Mouse (Mus musculus) hindbrain, embryonic 14.5 days (tissue): ENCODE measurements around the gene Rsph6a. TPM values are rescaled to one million over a fixed set of nuclear protein-coding genes. Genes with fewer than 3 reads are reported as not detected.
A peak's percentile ranks its signal among the peaks of the same experiment; 100 is the strongest.

Source experiments
- ATAC-seq: fragments of 200-750 bp; cut with Nextera tagmentation; 2 replicates; pipeline ENCODE4 v1.8.0; 2017; ENCODE audit warnings: moderate number of reproducible peaks, mild to moderate bottlenecking, moderate TSS enrichment, moderate library complexity; ENCODE audit not compliant: low FRiP score
- DNase-seq: peaks from one replicate; pipeline ENCODE4 v3.0.0-alpha.2; 2015; ENCODE audit warnings: low spot score
- H3K27ac ChIP-seq: fragments of 300-500 bp; sonication (generic); 2 replicates; pipeline ENCODE4 v1.5.1; 2014; ENCODE audit warnings: mild to moderate bottlenecking, moderate library complexity
- H3K27me3 ChIP-seq: fragments of 300-500 bp; sonication (generic); 2 replicates; pipeline ENCODE4 v1.6.1; 2014; ENCODE audit warnings: mild to moderate bottlenecking, low read length, mixed read lengths; ENCODE audit not compliant: control insufficient read depth, insufficient read depth
- H3K36me3 ChIP-seq: fragments of 300-500 bp; sonication (generic); replicated peaks from 2 replicates; pipeline ENCODE4 v1.6.1; 2014; ENCODE audit not compliant: control insufficient read depth, insufficient read depth
- H3K4me1 ChIP-seq: fragments of 300-500 bp; sonication (generic); replicated peaks from 2 replicates; pipeline ENCODE4 v1.6.1; 2014; ENCODE audit warnings: antibody characterized with exemption, low read length, mixed read lengths; ENCODE audit not compliant: control insufficient read depth, insufficient read depth
- H3K4me2 ChIP-seq: fragments of 300-500 bp; sonication (generic); replicated peaks from 2 replicates; pipeline ENCODE4 v1.6.1; 2014; ENCODE audit warnings: mild to moderate bottlenecking, moderate library complexity
- H3K4me3 ChIP-seq: fragments of 300-500 bp; sonication (generic); replicated peaks from 2 replicates; pipeline ENCODE4 v1.5.1; 2014; ENCODE audit warnings: mild to moderate bottlenecking, low read length
- H3K9ac ChIP-seq: fragments of 300-500 bp; sonication (generic); 2 replicates; pipeline ENCODE4 v1.6.1; 2014
- H3K9me3 ChIP-seq: fragments of 300-500 bp; sonication (generic); 2 replicates; pipeline ENCODE4 v1.6.1; 2016; ENCODE audit warnings: low read length; ENCODE audit not compliant: control insufficient read depth
- WGBS: fragments of 180-500 bp; shearing (Covaris S2); extraction: QIAGEN DNeasy Blood & Tissue Kit; methylation state at CpG from one replicate; pipeline ENCODE4 v1.1.7; 2014; 5-methylcytosine and 5-hydroxymethylcytosine counted together
- polyA plus RNA-seq: library from polyadenylated mRNA; unstranded; fragments of >200 nt; fragmentation: Nextera tagmentation; extraction: Ambion mirVana; gene quantifications from 2 replicates; pipeline ENCODE4 v1.2.1, GENCODE M21; 2014

The Rsph6a gene
- polyA plus RNA-seq = 0.27 and 0.43 TPM in 2 replicates

DNA sequence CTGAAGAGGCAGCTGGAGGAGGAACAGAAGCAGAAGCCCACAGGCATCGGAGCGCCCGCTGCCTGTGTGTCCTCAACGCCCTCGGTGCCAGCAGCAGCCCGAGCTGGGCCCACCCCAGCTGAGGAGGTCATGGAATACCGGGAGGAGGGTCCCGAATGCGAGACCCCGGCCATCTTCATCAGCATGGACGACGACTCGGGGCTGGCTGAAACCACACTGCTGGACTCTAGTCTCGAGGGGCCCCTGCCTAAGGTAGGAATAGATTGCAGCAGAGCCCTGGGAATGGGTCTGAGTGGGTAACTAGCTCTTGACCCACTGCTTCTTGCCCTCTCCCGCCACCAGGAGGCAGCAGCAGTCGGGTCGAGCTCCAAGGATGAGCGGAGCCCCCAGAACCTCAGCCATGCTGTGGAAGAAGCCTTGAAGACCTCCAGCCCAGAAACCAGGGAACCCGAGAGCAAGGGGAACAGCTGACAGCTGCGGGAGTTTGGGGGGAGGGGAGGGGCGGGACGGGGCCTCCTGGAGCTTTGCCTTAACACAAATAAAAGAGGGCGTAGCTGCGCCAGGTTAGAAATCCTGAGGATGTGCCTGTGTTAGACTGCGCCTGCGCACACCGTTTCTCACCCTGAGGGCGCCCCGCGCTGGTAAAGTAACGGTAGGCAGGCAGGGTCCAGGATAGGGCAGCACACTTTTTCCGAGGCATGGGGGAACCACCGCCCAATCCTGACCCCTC lies at the start of gene Rsph6a:
TSS of gene Rsph6a (plus strand) at position 644 of the 730 bp plus-strand sequence.
- Histone ChIP-seq H3K27me3 (no peaks in the 10 kb centered on the region), H3K9me3 (no peaks in the 10 kb centered on the region), H3K4me3 (0 out of 2 replicates have a peak within 1 kb of the TSS, but pooled peaks have one; percentile 2), H3K4me2 (peak within 1 kb of the TSS; percentile 41), H3K36me3 (peaks cover 35% of the 10 kb centered on the region), H3K4me1 (no peaks in the 10 kb centered on the region), H3K9ac (peak within 1 kb of the TSS; percentile 45; the same call in 1 of the 2 replicates), H3K27ac (no peak within 1 kb of the TSS)
- ATAC-seq (peak; percentile 72), DNase-seq (peak; percentile 73)
- 29% methylated on average over 33 of the region's 33 CpGs for WGBS

GRCm38 (mm10) chr7:19005417-19006121 lies 48.9 kb upstream of the Rsph6a start:
- H3K9ac ChIP-seq = 0 out of 2 replicates have a peak overlapping the region, but pooled peaks have one; percentile 87

DNA sequence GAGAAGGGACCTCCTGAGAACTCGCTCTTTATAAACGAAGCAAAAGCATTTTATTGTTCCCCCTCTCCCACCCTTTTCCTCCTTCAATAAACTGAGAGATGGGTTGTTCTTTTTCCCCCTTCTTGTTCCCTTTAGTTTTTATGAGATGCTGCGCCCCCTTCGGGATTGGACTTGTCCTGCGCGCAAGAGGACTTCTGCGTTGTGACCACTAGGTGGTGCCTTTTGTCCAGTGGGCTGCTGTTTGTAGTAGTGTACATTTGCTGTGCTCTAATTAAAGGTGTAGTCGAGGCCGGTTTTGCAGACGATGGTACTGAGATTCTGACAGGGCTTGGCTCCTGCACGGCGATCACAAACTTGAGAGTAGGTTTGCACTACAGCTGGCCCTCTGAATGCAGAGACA lies 48.0 kb upstream of the Rsph6a start:
- Histone ChIP-seq H3K9me3 (no peaks in the 10 kb centered on the region), H3K27ac (no peak overlapping the region), H3K36me3 (peaks cover 33% of the 10 kb centered on the region), H3K4me3 (no peak overlapping the region), H3K4me1 (peaks cover 23% of the 10 kb centered on the region), H3K4me2 (peak overlapping the region; percentile 92; the same call in 1 of the 2 replicates), H3K27me3 (no peaks in the 10 kb centered on the region), H3K9ac (no peak overlapping the region)
- no peak for ATAC-seq
- peak; percentile 87 for DNase-seq
- 8% methylated on average over 12 of the region's 12 CpGs for WGBS

More at GRCm38 (mm10) chr7:19005417-19006121, 48.9 kb upstream of the Rsph6a start:
- DNase-seq (no peak), ATAC-seq (no peak)
- Histone ChIP-seq H3K9me3 (no peaks in the 10 kb centered on the region), H3K4me1 (peaks cover 23% of the 10 kb centered on the region), H3K36me3 (peaks cover 39% of the 10 kb centered on the region), H3K27ac (no peak overlapping the region), H3K27me3 (no peaks in the 10 kb centered on the region), H3K4me2 (peak overlapping the region; percentile 92), H3K4me3 (peak overlapping the region; percentile 77)
- WGBS = 80% methylated on average over 34 of the region's 34 CpGs

DNA sequence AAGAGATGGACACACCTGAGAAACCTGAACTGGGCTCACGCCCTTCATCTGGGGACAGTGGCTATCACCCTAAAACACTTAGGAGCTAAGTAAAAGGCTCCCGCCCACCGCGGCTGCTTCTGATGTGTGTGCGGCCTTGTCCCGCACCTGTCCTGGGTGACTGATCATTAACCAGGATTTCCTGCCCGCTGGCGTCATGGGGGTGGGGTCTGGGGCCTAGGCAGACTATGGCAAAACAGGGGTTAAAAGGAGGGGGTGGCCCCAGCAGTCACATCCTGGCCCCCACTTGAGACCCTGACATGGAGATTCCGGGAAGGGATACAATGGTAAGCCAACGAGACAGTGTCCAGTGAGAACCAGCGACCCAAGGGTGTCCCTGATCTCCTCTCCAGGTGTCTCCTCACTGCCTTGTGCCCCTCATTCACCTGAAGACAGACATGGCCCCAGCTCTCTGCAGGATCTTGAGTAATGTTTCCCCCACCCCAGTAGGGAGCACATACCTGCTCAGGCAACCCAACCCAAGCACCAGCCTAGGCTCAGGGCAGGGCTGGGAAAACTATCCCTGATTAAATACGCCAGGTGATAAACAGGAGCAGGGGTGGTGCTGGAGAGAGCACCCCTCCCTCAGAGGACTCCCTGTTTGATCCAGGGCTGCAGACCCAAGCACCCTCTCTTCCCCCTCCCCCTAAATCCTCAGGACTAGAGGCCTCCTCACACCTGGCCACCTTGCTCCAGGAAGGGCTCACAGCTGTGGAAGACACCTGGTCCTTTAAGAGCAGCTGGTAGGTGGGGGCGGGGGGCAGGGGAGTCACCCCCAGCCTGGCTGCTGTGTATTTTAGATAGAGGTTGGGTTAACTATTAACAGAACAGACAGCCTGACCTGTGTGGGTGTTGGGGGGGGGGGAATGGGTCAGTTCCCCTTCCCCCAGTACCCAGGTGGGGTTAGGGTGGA lies 47.2 kb upstream of the Rsph6a start:
- no peak for ATAC-seq

DNA sequence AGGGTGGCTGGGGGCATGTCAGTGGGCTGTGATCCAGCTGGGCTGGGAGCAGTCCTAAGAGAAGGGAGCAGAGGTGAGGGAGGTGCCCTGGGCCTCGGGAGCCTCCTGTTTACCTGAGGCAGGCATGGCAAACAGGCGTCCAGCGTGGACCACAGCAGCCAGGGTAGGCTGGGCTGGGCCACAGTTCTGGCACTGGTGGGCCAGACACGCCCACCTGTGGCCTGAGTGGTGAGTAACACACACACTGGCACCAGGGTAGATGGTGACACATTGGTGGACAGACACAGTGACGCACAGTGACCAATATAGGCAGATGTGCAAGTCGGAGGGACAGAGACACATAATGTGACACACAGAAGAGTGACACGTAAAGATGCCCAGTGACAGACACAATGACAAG lies 43.9 kb upstream of the Rsph6a start:
- H3K27ac ChIP-seq = no peak overlapping the region
- DNase-seq = no peak
- no peak overlapping the region for H3K4me3 ChIP-seq
- peaks cover 28% of the 10 kb centered on the region for H3K36me3 ChIP-seq
- no peak overlapping the region for H3K4me2 ChIP-seq
- ATAC-seq = no peak
- 81% methylated on average over 7 of the region's 7 CpGs for WGBS
- peaks cover 19% of the 10 kb centered on the region for H3K4me1 ChIP-seq
- H3K9ac ChIP-seq = no peak overlapping the region
- no peaks in the 10 kb centered on the region for H3K27me3 ChIP-seq
- H3K9me3 ChIP-seq = no peaks in the 10 kb centered on the region

More for the DNA sequence above, 47.2 kb upstream of the Rsph6a start:
- H3K4me3 ChIP-seq = no peak overlapping the region
- 0 out of 2 replicates have a peak overlapping the region, but pooled peaks have one; percentile 22 for H3K9ac ChIP-seq
- peaks cover 28% of the 10 kb centered on the region for H3K4me1 ChIP-seq
- H3K27ac ChIP-seq = no peak overlapping the region
- H3K36me3 ChIP-seq = peaks cover 33% of the 10 kb centered on the region
- H3K27me3 ChIP-seq = no peaks in the 10 kb centered on the region
- no peak overlapping the region for H3K4me2 ChIP-seq
- 74% methylated on average over 13 of the region's 13 CpGs for WGBS
- no peaks in the 10 kb centered on the region for H3K9me3 ChIP-seq
- no peak for DNase-seq

GRCm38 (mm10) chr7:19012025-19012621 lies 42.4 kb upstream of the Rsph6a start:
- WGBS = 3% methylated on average over 28 of the region's 31 CpGs

GRCm38 (mm10) chr7:19012882-19013281 lies 41.6 kb upstream of the Rsph6a start:
- Histone ChIP-seq H3K4me2 (no peak overlapping the region), H3K27ac (no peak overlapping the region), H3K9ac (no peak overlapping the region), H3K36me3 (peaks cover 7% of the 10 kb centered on the region; the same call in 1 of the 2 replicates), H3K4me3 (no peak overlapping the region), H3K4me1 (0 out of 2 replicates have a peak, but pooled peaks cover 7% of the 10 kb centered on the region), H3K27me3 (no peaks in the 10 kb centered on the region), H3K9me3 (no peaks in the 10 kb centered on the region)
- WGBS = 63% methylated on average over 2 of the region's 2 CpGs
- DNase-seq (no peak), ATAC-seq (no peak)

More at GRCm38 (mm10) chr7:19012025-19012621, 42.4 kb upstream of the Rsph6a start:
- no peak for DNase-seq
- H3K27ac ChIP-seq = no peak overlapping the region
- ATAC-seq = no peak
- no peaks in the 10 kb centered on the region for H3K27me3 ChIP-seq
- peak overlapping the region; percentile 60 for H3K9ac ChIP-seq
- H3K36me3 ChIP-seq = peaks cover 15% of the 10 kb centered on the region
- 0 out of 2 replicates have a peak, but pooled peaks cover 7% of the 10 kb centered on the region for H3K4me1 ChIP-seq
- H3K9me3 ChIP-seq = no peaks in the 10 kb centered on the region
- H3K4me2 ChIP-seq = peak overlapping the region; percentile 53
- H3K4me3 ChIP-seq = peak overlapping the region; percentile 2; the same call in 1 of the 2 replicates

DNA sequence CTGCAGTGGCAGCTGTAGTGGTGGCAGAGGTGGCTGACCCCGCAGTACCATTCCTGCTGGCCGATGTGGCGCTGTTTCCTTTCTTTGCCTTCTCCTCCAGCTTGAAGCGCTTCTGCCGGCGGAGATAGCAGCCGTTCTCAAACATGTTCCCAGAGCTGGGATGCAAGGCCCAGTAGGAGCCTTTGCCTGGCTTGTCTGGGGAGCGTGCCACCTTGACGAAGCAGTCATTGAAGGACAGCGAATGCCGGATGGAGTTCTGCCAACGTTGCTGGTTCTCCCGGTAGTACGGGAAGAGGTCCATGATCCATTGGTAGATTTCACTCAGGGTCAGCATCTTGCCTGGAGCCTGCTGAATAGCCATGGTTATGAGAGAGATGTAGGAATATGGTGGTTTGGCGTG lies 40.0 kb upstream of the Rsph6a start:
- WGBS = 62% methylated on average over 15 of the region's 15 CpGs
- no peak for DNase-seq
- H3K27me3 ChIP-seq = no peaks in the 10 kb centered on the region

More for the DNA sequence above, 40.0 kb upstream of the Rsph6a start:
- Histone ChIP-seq H3K4me2 (no peak overlapping the region), H3K4me3 (no peak overlapping the region), H3K4me1 (0 out of 2 replicates have a peak, but pooled peaks cover 7% of the 10 kb centered on the region), H3K9ac (no peak overlapping the region), H3K9me3 (no peaks in the 10 kb centered on the region), H3K27ac (no peak overlapping the region), H3K36me3 (no peaks in the 10 kb centered on the region)
- no peak for ATAC-seq
